Mouse (Mus musculus) inflammation-experienced regulatory T-cells, adult 6 months (primary cell): ENCODE results near the gene Pnpla5. TPM values are rescaled to one million over a fixed set of nuclear protein-coding genes. Genes with fewer than 3 reads are reported as not detected.

Source experiments
- ATAC-seq: one replicate; pipeline ENCODE4 v1.8.0; 2017
- polyA plus RNA-seq, 3 experiments: library from polyadenylated mRNA; unstranded; fragments of 100-300 nt; shearing (Covaris generic); gene quantifications; one replicate each; pipeline ENCODE4 v1.2.1; 2017

Gene Pnpla5
- polyA plus RNA-seq, 3 experiments from 2014 or later, result not detected

DNA sequence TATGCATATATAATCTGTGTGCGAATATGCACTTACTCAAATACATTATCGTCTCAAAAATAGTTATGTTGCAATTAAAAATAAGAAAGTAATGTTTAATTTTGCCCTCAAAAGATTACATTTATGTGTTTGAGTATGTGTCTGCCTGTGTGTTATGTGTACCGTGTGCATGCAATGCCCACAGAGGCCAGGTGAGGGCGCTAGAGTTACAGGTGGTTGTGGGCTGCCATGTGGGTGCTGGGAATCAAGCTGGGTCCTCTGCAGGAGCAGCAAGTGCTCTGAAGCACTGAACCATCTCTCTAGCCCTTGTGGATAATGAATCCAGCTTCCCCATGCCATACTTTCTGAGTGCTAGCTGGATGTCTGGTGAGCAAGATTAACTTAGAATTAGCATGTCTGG, 57.3 kb downstream of the Pnpla5 start:
- no peak for ATAC-seq

- no peak for ATAC-seq
Observed at GRCm38 (mm10) chr15:84065140-84065539, 57.8 kb downstream of the Pnpla5 start, which contains the start of gene Efcab6. Gene Efcab6 (minus strand): TSS chr15:84065379.

Other genes with a start within 250 kb of the Pnpla5 start
- gene Efcab6, start 57.8 kb downstream of the Pnpla5 start, polyA plus RNA-seq, result not detected
- gene Sult4a1, start 17.4 kb downstream of the Pnpla5 start, polyA plus RNA-seq, result under 1 TPM in 1 of 3 experiments, not detected in 2; 0.29 TPM
- under 1 TPM in 1 of 3 experiments, not detected in 2; 0.61 TPM for gene Pnpla3, start 44.7 kb upstream of the Pnpla5 start, polyA plus RNA-seq
- 10 to 100 TPM; 31.9 to 49.9 (median 46.9) TPM for gene Samm50, start 69.1 kb upstream of the Pnpla5 start, polyA plus RNA-seq
- 1 to 10 TPM in 1 of 3 experiments, under 1 TPM in 1, not detected in 1; 0.89 to 2.1 TPM for gene Parvb, start 108.9 kb upstream of the Pnpla5 start, polyA plus RNA-seq
- gene Parvg, start 200.9 kb upstream of the Pnpla5 start, polyA plus RNA-seq, result 10 to 100 TPM; 77.7 to 87.6 (median 81.4) TPM